9 mouse cellular contexts compared by ENCODE assay signal in genomic region chr11:104315703-104316102, GRCm38 (mm10).
DNase-seq lines count a peak whose midpoint lies in the region; ATAC-seq lines count a peak whose summit lies in the region.
"Had no signal": no experiment of that assay in that cellular context is flagged by ENCODE, and none has a peak within 500 bp of the region (broad histone marks: within the 10 kb centered on the region; RNA-seq: fewer than 3 reads in every experiment).

No protein-coding gene starts in this region.

- H3K36me3 ChIP-seq in hindbrain, embryonic 10.5 days = no peaks in the 10 kb centered on the region
- peaks cover 44% of the 10 kb centered on the region for H3K36me3 ChIP-seq in hindbrain, embryonic 13.5 days
- no peaks in the 10 kb centered on the region for H3K36me3 ChIP-seq in midbrain, embryonic 11.5 days (ENCODE audit: control insufficient read depth, insufficient read depth, low read length)
- H3K36me3 ChIP-seq: embryonic facial prominence, embryonic 12.5 days had no signal

- ATAC-seq in hindbrain, embryonic 13.5 days (ENCODE audit: low FRiP score) = no peak
- 0 out of 2 replicates have a peak, but pooled peaks have one; percentile 38 for ATAC-seq in midbrain, embryonic 11.5 days (ENCODE audit: low FRiP score)

- WGBS in hindbrain, embryonic 10.5 days = 13% methylated on average over 6 of the region's 6 CpGs
- 8% methylated on average over 6 of the region's 6 CpGs for WGBS in hindbrain, embryonic 13.5 days
- WGBS in midbrain, embryonic 11.5 days = 11% methylated on average over 6 of the region's 6 CpGs

- H3K9me3 ChIP-seq in hindbrain, embryonic 10.5 days = no peaks in the 10 kb centered on the region
- no peaks in the 10 kb centered on the region for H3K9me3 ChIP-seq in hindbrain, embryonic 13.5 days
- no peaks in the 10 kb centered on the region for H3K9me3 ChIP-seq in midbrain, embryonic 11.5 days (ENCODE audit: control insufficient read depth, low read length)
- H3K9me3 ChIP-seq: embryonic facial prominence, embryonic 12.5 days had no signal

- no peak overlapping the region for H3K9ac ChIP-seq in hindbrain, embryonic 13.5 days
- no peak overlapping the region for H3K9ac ChIP-seq in midbrain, embryonic 11.5 days (ENCODE audit: low read length)
- H3K9ac ChIP-seq: embryonic facial prominence, embryonic 12.5 days had no signal

- no peak overlapping the region for H3K27ac ChIP-seq in hindbrain, embryonic 10.5 days
- no peak overlapping the region for H3K27ac ChIP-seq in hindbrain, embryonic 13.5 days
- no peak overlapping the region for H3K27ac ChIP-seq in midbrain, embryonic 11.5 days (ENCODE audit: low read depth, low read length)
- H3K27ac ChIP-seq: embryonic facial prominence, embryonic 12.5 days had no signal

- H3K27me3 ChIP-seq in hindbrain, embryonic 10.5 days (ENCODE audit: insufficient read depth, poor library complexity, severe bottlenecking) = peaks cover 19% of the 10 kb centered on the region; the same call in 1 of the 2 replicates
- 0 out of 2 replicates have a peak, but pooled peaks cover 5% of the 10 kb centered on the region for H3K27me3 ChIP-seq in hindbrain, embryonic 13.5 days
- no peaks in the 10 kb centered on the region for H3K27me3 ChIP-seq in midbrain, embryonic 11.5 days (ENCODE audit: control insufficient read depth, insufficient read depth, low read length)

- DNase-seq in hindbrain, embryonic 10.5 days (ENCODE audit: low spot score) = peak; percentile 86
- peak; percentile 90 for DNase-seq in R1 (ENCODE audit: low read depth, low spot score)
- peak; percentile 90 to 93 for DNase-seq in cerebellum, postnatal 10 days
- peak; percentile 79 for DNase-seq in gastrocnemius, postnatal 10 days
- peak; percentile 59 to 85 for DNase-seq in layer of hippocampus, postnatal 25 days (ENCODE audit: extremely low spot score in 1 of 2, low spot score in 1 of 2)
- peak; percentile 99 for DNase-seq in midbrain, embryonic 11.5 days (ENCODE audit: low spot score, missing footprints)
- DNase-seq in spleen, postnatal 36 days (ENCODE audit: low spot score in 2 of 2) = peak; percentile 64

- no peak overlapping the region for H3K4me2 ChIP-seq in hindbrain, embryonic 13.5 days
- no peak overlapping the region for H3K4me2 ChIP-seq in midbrain, embryonic 11.5 days
- H3K4me2 ChIP-seq: embryonic facial prominence, embryonic 12.5 days had no signal

- H3K4me3 ChIP-seq in hindbrain, embryonic 10.5 days = no peak overlapping the region
- H3K4me3 ChIP-seq in hindbrain, embryonic 13.5 days = no peak overlapping the region
- H3K4me3 ChIP-seq in midbrain, embryonic 11.5 days (ENCODE audit: low read depth, low read length) = no peak overlapping the region
- H3K4me3 ChIP-seq: embryonic facial prominence, embryonic 12.5 days had no signal

- peaks cover 31% of the 10 kb centered on the region for H3K4me1 ChIP-seq in hindbrain, embryonic 10.5 days (replicated peaks)
- H3K4me1 ChIP-seq in hindbrain, embryonic 13.5 days (replicated peaks) = peaks cover 23% of the 10 kb centered on the region
- peaks cover 17% of the 10 kb centered on the region for H3K4me1 ChIP-seq in midbrain, embryonic 11.5 days (ENCODE audit: control insufficient read depth, insufficient read depth, low read length)
